Mouse (Mus musculus) spleen, embryonic (tissue): ENCODE results near the gene Btbd11.
"Not testable (repeated sequence)": the region's sequence is repeated elsewhere in the genome, so short reads cannot be mapped to it uniquely, and the experiment has no call there.

Experiments
- CTCF ChIA-PET: fragments of 350-600 bp; sonication (Branson Sonifier 250); formaldehyde crosslinking; loops from one replicate; lab custom pipeline; 2022; lab: Charles Lee

The Btbd11 gene

GRCm38 (mm10) chr10:85645346-85645745, 258.7 kb downstream of the Btbd11 start:
- CTCF ChIA-PET: no interaction called here

- CTCF ChIA-PET: no interaction called here
Observed at GRCm38 (mm10) chr10:85651706-85652105, 265.1 kb downstream of the Btbd11 start.

- CTCF ChIA-PET: no interaction called here
Observed at GRCm38 (mm10) chr10:85655881-85656280, 269.3 kb downstream of the Btbd11 start.

- CTCF ChIA-PET: no interaction called here
Observed at GRCm38 (mm10) chr10:85657886-85658285, 271.3 kb downstream of the Btbd11 start.

DNA sequence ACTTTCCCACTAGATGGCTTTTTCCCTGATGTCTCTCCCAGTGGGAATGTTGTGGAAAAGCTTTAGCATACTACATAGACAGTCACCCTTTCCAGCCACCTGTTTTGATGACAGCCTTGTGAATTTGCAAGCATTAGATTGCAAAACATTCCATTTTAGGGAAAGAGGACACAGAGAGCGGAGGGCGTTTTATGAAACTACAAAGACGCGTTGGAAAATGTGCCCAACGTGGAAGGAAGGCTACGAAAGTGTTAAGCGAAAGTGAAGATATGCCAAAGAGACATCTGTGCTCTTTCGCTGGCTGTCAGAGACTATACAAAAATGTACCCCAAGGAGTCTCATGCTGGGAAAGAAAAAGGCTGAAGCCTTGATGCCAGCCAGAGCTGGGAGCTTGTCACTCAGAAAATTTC, 286.9 kb downstream of the Btbd11 start:
- CTCF ChIA-PET: no interaction called here

GRCm38 (mm10) chr10:85678635-85679034, 292.0 kb downstream of the Btbd11 start:
- CTCF ChIA-PET: no interaction called here

DNA sequence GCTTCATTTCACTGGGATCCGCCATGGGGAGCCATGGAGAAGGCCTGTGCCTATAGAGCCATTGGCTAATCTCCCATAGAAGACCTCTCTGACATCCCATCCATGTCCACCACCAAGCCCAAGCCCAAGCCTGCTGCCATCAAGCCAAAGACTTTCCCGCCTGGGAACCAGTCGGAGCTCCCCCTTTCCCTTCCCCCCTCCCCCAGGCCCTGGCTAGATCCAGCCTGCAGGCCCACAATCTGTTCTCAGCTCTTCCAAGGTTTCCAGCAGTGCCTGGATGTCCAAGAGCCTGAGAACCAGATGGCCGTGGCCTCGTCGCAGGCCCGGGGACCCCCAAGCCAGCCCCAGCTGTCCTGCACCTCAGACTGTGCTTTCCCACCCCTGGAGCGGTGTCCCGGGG, 295.8 kb downstream of the Btbd11 start:
- CTCF ChIA-PET: no interaction called here

- CTCF ChIA-PET: not testable (repeated sequence)
Observed at GRCm38 (mm10) chr10:85694429-85694828, 307.8 kb downstream of the Btbd11 start.

DNA sequence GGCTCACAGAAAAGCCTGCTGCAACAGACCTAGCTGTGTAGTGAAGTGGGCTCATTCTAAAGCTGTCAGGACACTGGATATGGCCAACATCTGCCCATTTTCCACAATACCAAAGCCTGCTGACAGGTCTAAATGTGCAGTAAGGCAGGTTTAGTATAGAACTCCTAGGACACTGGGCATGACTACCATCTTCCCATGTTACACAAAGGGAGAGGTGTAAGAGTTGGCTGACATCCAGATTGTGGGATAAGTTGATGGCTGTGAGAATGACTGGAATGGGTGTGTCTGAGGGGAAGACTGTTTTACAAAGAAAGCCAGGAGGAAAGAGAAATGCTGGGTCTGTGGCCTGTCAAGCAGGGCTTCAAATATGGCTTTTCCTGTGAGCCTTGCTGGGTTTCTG, 313.1 kb downstream of the Btbd11 start:
- CTCF ChIA-PET: no interaction called here

DNA sequence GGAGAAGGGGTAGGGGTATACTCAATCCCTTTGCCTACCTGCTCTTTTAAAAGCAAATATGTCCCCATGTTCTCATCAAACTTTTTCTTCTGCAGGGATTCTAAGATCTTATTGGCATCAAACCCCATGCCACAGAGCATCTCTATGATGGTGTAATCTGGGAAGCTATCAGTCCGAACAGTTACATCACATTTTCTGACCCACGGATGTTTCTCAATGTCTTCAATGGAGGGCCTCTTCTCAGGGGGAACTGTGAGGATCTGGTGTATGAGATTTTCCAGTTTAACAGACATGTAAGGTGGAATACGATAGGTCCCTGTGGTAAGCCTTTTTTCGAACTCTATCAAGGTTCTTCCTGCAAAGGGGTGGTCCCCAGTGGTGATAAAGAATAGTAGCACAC, 323.2 kb downstream of the Btbd11 start:
- CTCF ChIA-PET: not testable (repeated sequence)
